Mouse (Mus musculus) testis, postnatal 10 days (tissue): Measurements from ENCODE around the gene Slc10a7.

Source experiments
- DNase-seq: peaks from one replicate; pipeline ENCODE4 v3.0.0; 2021; ENCODE audit warnings: low spot score

Slc10a7 gene

GRCm38 (mm10) chr8:78738304-78738703 is 229.2 kb downstream of the Slc10a7 start:
- no peak for DNase-seq

- DNase-seq: no peak
These were observed 231.8 kb downstream of the Slc10a7 start for GRCm38 (mm10) chr8:78740936-78741335.

- no peak for DNase-seq
These were observed 232.3 kb downstream of the Slc10a7 start for GRCm38 (mm10) chr8:78741496-78741895.

GRCm38 (mm10) chr8:78741965-78742364 is 232.8 kb downstream of the Slc10a7 start:
- no peak for DNase-seq

- peak; percentile 96 for DNase-seq
These were observed 233.3 kb downstream of the Slc10a7 start for GRCm38 (mm10) chr8:78742453-78742852.

GRCm38 (mm10) chr8:78747052-78747451 is 237.9 kb downstream of the Slc10a7 start:
- DNase-seq: no peak

GRCm38 (mm10) chr8:78748701-78749100 is 239.6 kb downstream of the Slc10a7 start:
- no peak for DNase-seq

GRCm38 (mm10) chr8:78749861-78750825 is 241.0 kb downstream of the Slc10a7 start:
- no peak for DNase-seq

- DNase-seq: no peak
These were observed 242.0 kb downstream of the Slc10a7 start for GRCm38 (mm10) chr8:78751151-78751550.

- no peak for DNase-seq
These were observed 245.8 kb downstream of the Slc10a7 start for GRCm38 (mm10) chr8:78754986-78755385.

- DNase-seq: no peak
These were observed 250.0 kb downstream of the Slc10a7 start for GRCm38 (mm10) chr8:78759139-78759538.

- DNase-seq: no peak
These were observed 255.8 kb downstream of the Slc10a7 start for GRCm38 (mm10) chr8:78764976-78765375.

- DNase-seq: no peak
These were observed 256.4 kb downstream of the Slc10a7 start for GRCm38 (mm10) chr8:78765556-78765955.

- no peak for DNase-seq
These were observed 261.4 kb downstream of the Slc10a7 start for GRCm38 (mm10) chr8:78770584-78770983.

GRCm38 (mm10) chr8:78771256-78771655 is 262.1 kb downstream of the Slc10a7 start:
- DNase-seq: no peak

- no peak for DNase-seq
These were observed 267.7 kb downstream of the Slc10a7 start for GRCm38 (mm10) chr8:78776816-78777215.
